Mouse (Mus musculus): ENCODE results near the gene Pycr2.

GRCm38 (mm10) chr1:180917053-180917452 is 13.0 kb downstream of the Pycr2 start:
- TF ChIP-seq CTCF (IDR thresholded peaks at IDR 0.05; ENCODE audit: extremely low read depth, insufficient read length, insufficient replicate concordance, low read depth, low read length) (no peak), POLR2A (IDR thresholded peaks at IDR 0.05; ENCODE audit: low read depth, low read length) (no peak)

Measured in small intestine, adult 2 months (tissue).